Mouse (Mus musculus): ENCODE results near the gene Faf1.

DNA sequence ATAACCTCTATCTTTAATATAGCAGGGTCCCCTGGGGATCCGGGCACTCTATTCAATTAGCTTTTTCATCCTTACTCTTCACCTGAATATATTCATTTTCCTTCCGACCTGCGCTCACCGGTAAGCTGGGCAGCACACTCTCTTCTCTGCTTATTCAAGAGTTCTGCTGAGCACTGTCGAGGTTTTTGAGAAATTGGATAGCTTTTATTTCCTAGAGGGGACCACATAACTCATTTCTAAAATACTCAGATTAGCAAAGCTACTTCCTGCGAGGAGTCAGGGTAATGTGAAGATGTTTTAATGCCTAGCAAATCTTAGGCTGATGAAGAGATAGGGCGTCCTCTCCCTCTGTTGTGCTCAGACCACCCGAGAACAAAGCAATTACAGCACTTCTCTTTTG, 17.6 kb upstream of the Faf1 start:
- no peak for TF ChIP-seq CTCF (IDR thresholded peaks at IDR 0.05; ENCODE audit: borderline replicate concordance, control insufficient read depth, extremely low read depth, insufficient read depth, low read length, poor library complexity)
- no peak for TF ChIP-seq POLR2A (IDR thresholded peaks at IDR 0.05; ENCODE audit: control insufficient read depth, extremely low read depth, insufficient read depth, low read length, poor library complexity)
